Mouse (Mus musculus): ENCODE measurements around the gene Hhipl2. TPM values are rescaled to one million over a fixed set of nuclear protein-coding genes. Genes with fewer than 3 reads are reported as not detected.
"Not testable (repeated sequence)": the region's sequence is repeated elsewhere in the genome, so short reads cannot be mapped to it uniquely, and the experiment has no call there.

Gene Hhipl2
- polyA plus RNA-seq (2015; fragmentation: Nextera tagmentation; extraction: Ambion mirVana), result not detected in 2 replicates

DNA sequence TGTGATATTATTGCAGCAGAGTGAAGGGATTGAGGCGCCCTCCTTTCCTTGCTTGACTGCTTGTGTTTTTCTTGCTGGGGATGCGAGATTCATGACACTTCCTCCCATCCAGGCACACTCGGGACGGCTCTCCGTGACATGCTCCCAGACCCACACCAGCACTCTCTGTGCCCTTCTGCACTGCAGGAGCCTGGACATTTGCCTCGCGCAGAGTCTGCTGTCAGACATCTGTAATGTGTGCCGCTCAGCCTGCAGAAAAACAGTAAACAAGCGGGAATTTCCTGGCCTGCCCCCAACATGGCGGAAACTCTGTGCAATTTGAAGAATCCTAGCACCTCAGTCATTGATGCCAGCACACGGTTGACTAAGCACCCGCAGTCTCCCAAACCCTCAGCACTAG is at the start of gene Hhipl2:
TSS of gene Hhipl2 (plus strand) at position 343 of the 400 bp plus-strand sequence.
- H3K27me3 ChIP-seq (replicated peaks), result no peaks in the 10 kb centered on the region
- no peak for ATAC-seq
- no peaks in the 10 kb centered on the region for H3K4me1 ChIP-seq (replicated peaks)
- no peak within 1 kb of the TSS for H3K4me3 ChIP-seq (replicated peaks)
- no peaks in the 10 kb centered on the region for H3K9me3 ChIP-seq
- no peak within 1 kb of the TSS for H3K4me2 ChIP-seq (replicated peaks)
- H3K36me3 ChIP-seq, result no peaks in the 10 kb centered on the region
- no peak within 1 kb of the TSS for H3K27ac ChIP-seq
- 67% methylated on average over 12 of the region's 12 CpGs for WGBS
- no peak within 1 kb of the TSS for H3K9ac ChIP-seq

DNA sequence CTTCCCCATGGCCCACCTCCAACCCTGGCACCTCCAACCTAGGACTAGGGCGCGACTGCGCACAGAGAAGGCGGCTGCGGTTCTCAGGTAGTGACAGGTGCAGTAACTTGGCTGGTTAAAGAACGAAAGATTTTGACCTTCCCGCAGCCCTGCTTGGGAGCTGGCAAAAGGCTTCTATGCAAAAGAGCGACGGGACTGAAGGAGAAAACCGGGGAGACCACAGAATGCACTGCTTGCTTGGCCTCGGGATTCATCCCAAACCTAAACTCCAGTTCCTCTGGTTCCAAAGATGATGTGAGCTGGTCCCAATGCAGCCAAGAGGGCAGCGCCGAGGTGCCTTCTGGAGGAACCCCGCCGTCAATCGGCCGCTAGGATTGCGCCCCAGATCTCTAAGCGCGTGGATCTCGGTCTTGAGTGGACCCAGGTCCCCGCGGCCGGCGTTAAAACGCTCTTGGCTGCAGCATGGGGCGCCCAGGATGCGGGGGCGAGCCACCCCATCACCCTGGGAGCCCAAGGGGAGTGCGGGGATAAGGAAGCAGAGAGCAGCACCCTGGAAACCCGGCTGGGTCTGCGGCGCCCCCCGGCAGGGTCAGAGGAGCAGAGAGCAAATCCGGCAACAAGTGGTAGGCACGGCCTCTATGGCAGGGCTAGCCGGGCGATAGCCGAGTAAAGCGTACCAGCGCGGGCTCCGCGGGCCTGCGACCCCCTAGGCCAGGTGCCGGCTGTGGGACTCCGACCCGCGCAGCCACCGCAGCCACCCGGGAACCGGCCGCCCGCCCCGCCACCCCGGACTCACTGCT is 49.2 kb upstream of the Hhipl2 start:
- Histone ChIP-seq H3K4me2 (replicated peaks) (peak overlapping the region; percentile 89), H3K36me3 (peaks cover 11% of the 10 kb centered on the region; the same call in 1 of the 2 replicates), H3K4me1 (replicated peaks) (peaks cover 10% of the 10 kb centered on the region), H3K9me3 (no peaks in the 10 kb centered on the region), H3K27me3 (replicated peaks) (no peaks in the 10 kb centered on the region), H3K4me3 (replicated peaks) (peak overlapping the region; percentile 89), H3K9ac (peak overlapping the region; percentile 86), H3K27ac (peak overlapping the region; percentile 60; the same call in 1 of the 2 replicates)
- under 1% methylated on average over 56 of the region's 56 CpGs for WGBS
- ATAC-seq, result peak; percentile 78

DNA sequence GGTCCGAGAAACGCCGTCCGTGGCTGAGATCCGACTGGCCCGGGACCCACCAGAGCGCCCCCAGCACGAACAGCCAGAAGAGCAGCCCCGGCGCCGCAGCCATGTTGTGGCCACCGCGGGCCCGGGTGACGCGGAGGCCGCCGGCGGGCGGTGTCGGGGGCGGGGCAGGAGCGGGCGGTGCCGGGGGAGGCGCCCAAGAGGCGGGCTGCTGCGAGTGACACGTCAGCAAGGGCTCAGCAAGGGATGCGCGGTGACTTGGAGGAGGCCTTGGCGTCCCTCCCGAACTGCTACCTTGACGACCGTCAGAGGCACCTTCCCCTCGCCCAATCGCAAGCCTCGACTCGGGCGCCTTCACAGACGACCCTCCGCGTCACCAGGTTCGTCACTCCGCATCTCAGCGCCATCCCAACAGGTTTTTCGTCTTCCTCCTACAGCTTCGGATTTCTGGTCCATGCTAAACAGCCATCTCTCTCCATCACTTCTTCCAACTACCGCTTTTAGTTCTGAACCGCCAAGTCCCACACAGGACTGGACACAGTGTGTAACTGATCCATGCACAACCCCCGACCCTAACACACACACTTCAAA is 48.5 kb upstream of the Hhipl2 start, which contains the start of gene Mia3:
TSS of gene Mia3 (minus strand) at position 127 of the 588 bp plus-strand sequence.
- under 1% methylated on average over 51 of the region's 51 CpGs for WGBS
- peak; percentile 100 for ATAC-seq

DNA sequence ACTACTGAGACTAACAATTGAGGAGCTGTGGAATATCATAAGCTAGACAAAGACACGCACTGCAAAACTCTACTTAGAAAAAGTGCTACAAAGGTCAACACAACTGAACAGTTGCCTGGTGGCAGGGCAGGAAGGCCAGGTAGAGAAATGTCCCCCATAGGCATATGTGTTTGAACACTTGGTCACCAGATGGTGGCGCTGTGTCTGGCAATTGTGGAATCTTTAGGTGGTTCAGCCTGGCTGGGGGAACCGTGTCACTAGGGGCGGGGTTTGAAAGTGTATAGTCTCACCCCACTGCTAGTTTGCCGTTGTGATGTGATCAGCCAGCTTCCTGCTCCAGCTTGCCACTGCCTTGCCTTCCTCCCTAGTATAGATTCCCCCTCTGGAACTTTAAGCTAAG is 43.3 kb upstream of the Hhipl2 start:
- H3K4me2 ChIP-seq (replicated peaks), result no peak overlapping the region
- H3K4me1 ChIP-seq (replicated peaks), result no peaks in the 10 kb centered on the region
- WGBS, result 79% methylated on average over 5 of the region's 5 CpGs
- no peak for ATAC-seq
- no peak overlapping the region for H3K9ac ChIP-seq
- no peaks in the 10 kb centered on the region for H3K27me3 ChIP-seq (replicated peaks)
- no peak overlapping the region for H3K27ac ChIP-seq
- H3K36me3 ChIP-seq, result no peaks in the 10 kb centered on the region
- H3K9me3 ChIP-seq, result no peaks in the 10 kb centered on the region
- no peak overlapping the region for H3K4me3 ChIP-seq (replicated peaks)

More for the DNA sequence above, 48.5 kb upstream of the Hhipl2 start, which contains the start of gene Mia3:
- Histone ChIP-seq H3K9me3 (no peaks in the 10 kb centered on the region), H3K27me3 (replicated peaks) (no peaks in the 10 kb centered on the region), H3K27ac (peak within 1 kb of the TSS; percentile 60; the same call in 1 of the 2 replicates), H3K4me3 (replicated peaks) (peak within 1 kb of the TSS; percentile 89), H3K36me3 (0 out of 2 replicates have a peak, but pooled peaks cover 4% of the 10 kb centered on the region), H3K4me2 (replicated peaks) (peak within 1 kb of the TSS; percentile 89), H3K9ac (peak within 1 kb of the TSS; percentile 86), H3K4me1 (replicated peaks) (peaks cover 10% of the 10 kb centered on the region)

DNA sequence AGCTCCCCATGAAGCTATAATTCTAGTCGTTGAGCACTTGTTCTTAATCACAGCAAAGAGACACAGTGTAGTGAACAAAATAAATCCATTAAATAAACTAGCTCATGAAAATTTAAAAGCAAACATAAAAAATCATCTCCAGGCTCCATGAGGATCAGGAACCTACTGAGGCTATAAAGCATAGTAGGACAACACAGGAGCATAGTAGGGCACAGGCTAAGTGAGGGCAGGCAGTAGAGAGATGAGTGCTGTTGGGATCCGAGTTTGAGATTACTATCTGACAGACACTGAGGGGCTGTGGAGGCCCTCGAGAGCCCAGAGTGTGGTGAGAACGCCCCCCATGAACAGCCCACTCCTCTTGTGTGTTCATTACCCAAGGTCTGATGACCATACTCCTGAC is 41.0 kb upstream of the Hhipl2 start:
- Histone ChIP-seq H3K4me2 (replicated peaks) (no peak overlapping the region), H3K27me3 (replicated peaks) (no peaks in the 10 kb centered on the region), H3K4me1 (replicated peaks) (no peaks in the 10 kb centered on the region), H3K9me3 (no peaks in the 10 kb centered on the region), H3K27ac (no peak overlapping the region), H3K9ac (no peak overlapping the region), H3K36me3 (no peaks in the 10 kb centered on the region), H3K4me3 (replicated peaks) (no peak overlapping the region)
- ATAC-seq, result no peak
- 78% methylated on average over 4 of the region's 4 CpGs for WGBS

DNA sequence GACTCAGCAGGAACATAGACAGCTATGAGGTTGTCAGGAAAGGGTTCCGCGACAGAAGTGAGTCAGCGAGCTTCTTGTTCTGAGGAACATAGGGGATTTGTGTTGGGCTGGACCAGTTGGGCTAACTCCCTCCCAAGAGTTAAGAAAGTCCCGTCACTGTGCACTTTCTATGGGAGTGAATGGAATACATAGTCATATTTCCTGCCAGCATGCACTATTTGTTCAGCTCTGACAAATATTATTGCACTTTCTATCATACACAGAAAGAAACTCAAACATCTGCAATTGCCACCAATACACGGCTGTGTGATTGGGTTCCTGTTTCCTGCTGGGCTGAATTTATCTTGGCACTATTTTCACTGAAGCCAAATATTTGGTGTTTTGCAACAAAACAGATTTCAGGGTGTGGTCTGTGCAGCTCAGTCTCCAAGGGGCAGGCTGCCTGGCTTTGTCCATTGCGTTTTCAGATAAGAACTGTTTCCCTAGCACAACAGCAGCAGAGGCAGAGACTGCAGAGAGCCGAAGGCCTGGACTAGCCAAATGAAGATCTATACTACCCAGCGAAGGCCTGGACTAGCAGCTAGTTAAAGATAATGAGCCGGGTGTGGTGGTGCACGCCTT is 39.6 kb upstream of the Hhipl2 start:
- Histone ChIP-seq H3K36me3 (no peaks in the 10 kb centered on the region), H3K4me2 (replicated peaks) (no peak overlapping the region), H3K9me3 (no peaks in the 10 kb centered on the region), H3K4me3 (replicated peaks) (no peak overlapping the region), H3K4me1 (replicated peaks) (no peaks in the 10 kb centered on the region), H3K27ac (no peak overlapping the region), H3K27me3 (replicated peaks) (no peaks in the 10 kb centered on the region), H3K9ac (no peak overlapping the region)
- 76% methylated on average over 10 of the region's 10 CpGs for WGBS
- no peak for ATAC-seq

DNA sequence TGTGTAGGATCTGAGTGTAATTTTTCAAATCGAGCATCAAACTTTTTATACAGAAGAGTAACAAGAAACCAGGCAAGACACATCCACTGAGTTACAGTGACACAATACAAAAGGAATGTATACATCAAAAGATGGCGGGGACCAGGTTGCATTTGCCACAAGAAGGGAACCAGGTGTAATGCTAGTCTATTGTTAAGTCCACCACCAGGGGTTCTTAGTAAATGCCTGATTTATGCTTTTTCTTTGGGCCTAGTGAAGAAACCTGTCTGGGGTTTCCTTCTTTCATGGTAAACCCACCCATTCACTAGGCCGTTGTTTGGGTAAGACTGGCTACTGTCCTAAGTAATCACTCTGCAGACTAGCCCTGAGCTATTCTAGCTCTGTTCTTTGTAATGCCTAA is 38.6 kb upstream of the Hhipl2 start:
- H3K4me1 ChIP-seq (replicated peaks); ATAC-seq; H3K27ac ChIP-seq; H3K4me3 ChIP-seq (replicated peaks); H3K9ac ChIP-seq; H3K4me2 ChIP-seq (replicated peaks); H3K27me3 ChIP-seq (replicated peaks); H3K36me3 ChIP-seq; H3K9me3 ChIP-seq: not testable (repeated sequence)
- 86% methylated on average over 3 of the region's 3 CpGs for WGBS

DNA sequence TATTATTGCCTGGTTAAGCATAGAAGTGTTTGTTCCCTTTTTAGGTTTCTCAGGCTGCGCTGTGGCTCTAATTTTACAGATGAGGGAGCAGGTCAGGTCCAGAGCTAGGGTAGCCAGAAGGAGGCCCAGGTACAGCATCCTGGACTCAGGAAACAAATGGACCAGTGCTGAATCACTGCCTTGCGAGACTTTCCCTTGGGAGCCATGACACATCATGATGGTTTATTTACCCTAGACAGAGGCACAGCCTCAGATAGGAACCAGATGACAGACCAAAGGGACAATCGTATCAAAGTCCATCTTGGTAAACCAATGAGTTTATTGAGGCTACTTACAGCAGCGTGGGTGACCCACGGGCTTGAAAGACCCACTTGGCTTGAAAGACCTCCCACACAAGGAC is 36.2 kb upstream of the Hhipl2 start:
- Histone ChIP-seq H3K4me3 (replicated peaks) (no peak overlapping the region), H3K36me3 (no peaks in the 10 kb centered on the region), H3K27ac (no peak overlapping the region), H3K4me1 (replicated peaks) (no peaks in the 10 kb centered on the region), H3K9me3 (no peaks in the 10 kb centered on the region), H3K9ac (no peak overlapping the region), H3K4me2 (replicated peaks) (no peak overlapping the region), H3K27me3 (replicated peaks) (no peaks in the 10 kb centered on the region)
- WGBS, result 72% methylated on average over 5 of the region's 5 CpGs
- no peak for ATAC-seq

DNA sequence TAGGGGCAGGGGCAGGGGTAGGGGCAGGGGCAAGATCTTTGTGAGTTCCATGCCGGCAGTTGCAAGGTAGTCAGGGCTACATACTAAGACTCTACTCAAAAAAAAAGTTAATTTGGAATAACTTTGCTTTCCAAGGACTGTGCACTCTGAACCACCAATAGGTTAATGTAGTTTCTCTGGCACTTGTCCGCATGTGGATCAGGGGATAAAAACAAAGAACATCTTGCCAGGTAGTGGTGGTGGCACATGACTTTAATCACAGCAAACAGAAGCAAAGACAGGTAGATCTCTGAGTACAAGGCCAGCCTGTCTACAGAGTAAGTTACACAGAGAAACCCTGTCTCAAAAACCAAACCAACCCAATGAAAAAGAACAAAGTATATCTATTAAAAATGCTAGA is 35.4 kb upstream of the Hhipl2 start:
- no peaks in the 10 kb centered on the region for H3K9me3 ChIP-seq
- H3K27me3 ChIP-seq (replicated peaks), result no peaks in the 10 kb centered on the region
- 87% methylated on average over 2 of the region's 2 CpGs for WGBS
- no peaks in the 10 kb centered on the region for H3K4me1 ChIP-seq (replicated peaks)
- H3K4me3 ChIP-seq (replicated peaks), result no peak overlapping the region
- no peak overlapping the region for H3K27ac ChIP-seq
- no peak overlapping the region for H3K9ac ChIP-seq
- no peak overlapping the region for H3K4me2 ChIP-seq (replicated peaks)
- H3K36me3 ChIP-seq, result no peaks in the 10 kb centered on the region
- ATAC-seq, result no peak

DNA sequence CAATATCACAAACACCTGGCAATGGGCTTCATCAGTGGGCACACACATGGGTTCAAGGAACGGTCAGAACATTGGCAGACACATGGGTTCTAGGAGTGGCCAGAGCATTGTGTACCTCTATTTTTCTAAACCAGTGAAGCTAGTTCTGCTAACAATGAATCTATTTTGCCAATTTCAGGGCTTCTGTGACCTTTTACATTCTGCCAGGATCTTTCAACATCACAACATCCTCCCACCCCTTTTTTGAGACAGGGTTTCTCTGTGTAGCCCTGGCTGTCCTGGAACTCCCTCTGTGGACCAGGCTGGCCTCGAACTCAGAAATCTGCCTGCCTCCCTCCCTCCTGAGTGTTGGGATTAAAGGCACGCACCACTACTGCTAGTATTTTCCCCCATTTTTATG is 30.6 kb upstream of the Hhipl2 start:
- WGBS, result 98% methylated on average over 3 of the region's 3 CpGs
- not testable (repeated sequence) for ATAC-seq; H3K27me3 ChIP-seq (replicated peaks); H3K4me2 ChIP-seq (replicated peaks); H3K9me3 ChIP-seq; H3K27ac ChIP-seq; H3K36me3 ChIP-seq; H3K4me1 ChIP-seq (replicated peaks); H3K4me3 ChIP-seq (replicated peaks); H3K9ac ChIP-seq

DNA sequence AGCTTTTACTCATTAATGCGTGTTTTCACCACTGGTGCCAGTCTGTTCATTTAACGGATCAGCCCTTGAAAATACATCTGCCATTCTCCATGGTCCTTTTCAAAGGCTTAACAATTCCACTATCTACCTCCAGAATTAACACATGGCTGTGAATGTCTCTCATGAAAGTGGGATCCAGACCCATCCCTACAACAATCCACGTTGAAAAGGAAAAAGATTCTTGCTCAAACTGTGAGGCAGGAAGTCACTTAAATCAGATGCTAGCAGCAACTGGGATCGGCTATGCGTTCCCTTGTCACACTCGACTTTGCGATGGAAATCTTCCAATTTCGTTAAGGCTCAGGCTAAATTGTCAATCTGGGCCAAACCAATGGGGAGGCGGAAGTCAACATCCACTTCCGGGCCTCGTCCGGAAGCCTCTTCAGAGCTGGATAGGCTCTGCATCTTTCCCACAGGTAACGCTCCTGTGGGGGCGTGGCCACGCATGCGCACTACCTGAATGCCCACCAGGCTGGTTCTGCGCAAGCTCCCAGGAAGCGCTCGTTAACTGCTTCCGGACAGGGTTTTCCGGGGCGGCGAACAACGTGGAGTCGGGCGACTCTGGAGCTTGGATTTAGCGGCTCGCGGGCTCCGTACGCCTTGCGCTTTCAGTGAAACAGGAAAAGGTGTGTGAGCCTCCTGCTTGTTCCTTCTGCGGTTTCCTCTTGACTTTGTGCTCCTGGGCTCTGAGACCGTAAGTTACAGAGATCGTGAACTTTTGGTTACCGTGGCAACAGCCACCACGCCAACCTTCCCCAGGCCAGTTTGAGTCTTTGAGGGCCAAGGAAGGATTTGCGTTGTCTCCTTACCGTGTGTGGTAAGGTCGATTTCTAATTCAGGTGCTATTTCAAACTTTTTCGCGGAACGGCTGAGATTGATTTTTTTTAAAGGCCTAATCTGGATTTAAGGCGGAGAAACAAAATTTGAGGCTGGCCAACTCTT is 29.3 kb upstream of the Hhipl2 start, which contains the start of gene Taf1a:
TSS of gene Taf1a (plus strand) at position 556 of the 981 bp plus-strand sequence.
- 5% methylated on average over 44 of the region's 44 CpGs for WGBS
- peak; percentile 100 for ATAC-seq
- Histone ChIP-seq H3K36me3 (no peaks in the 10 kb centered on the region), H3K9me3 (no peaks in the 10 kb centered on the region), H3K27ac (0 out of 2 replicates have a peak within 1 kb of the TSS, but pooled peaks have one; percentile 27), H3K27me3 (replicated peaks) (no peaks in the 10 kb centered on the region), H3K4me3 (replicated peaks) (peak within 1 kb of the TSS; percentile 60), H3K4me2 (replicated peaks) (peak within 1 kb of the TSS; percentile 57), H3K9ac (peak within 1 kb of the TSS; percentile 36), H3K4me1 (replicated peaks) (peaks cover 4% of the 10 kb centered on the region; the same call in 1 of the 2 replicates)
